Mouse (Mus musculus) hindbrain, embryonic 16.5 days (tissue): ENCODE data around the gene Gnai1. TPM values are rescaled to one million over a fixed set of nuclear protein-coding genes. Genes with fewer than 3 reads are reported as not detected.

ENCODE experiments used
- ATAC-seq: fragments of 200-750 bp; cut with Nextera tagmentation; 2 replicates; pipeline ENCODE4 v1.8.0; 2017; ENCODE audit warnings: moderate TSS enrichment, moderate library complexity
- H3K27ac ChIP-seq: fragments of 300-500 bp; sonication (generic); 2 replicates; pipeline ENCODE4 v1.5.1; 2014; ENCODE audit warnings: low read depth, mild to moderate bottlenecking, control low read depth, low read length, moderate library complexity
- H3K27me3 ChIP-seq: fragments of 300-500 bp; sonication (generic); replicated peaks from 2 replicates; pipeline ENCODE4 v1.6.1; 2014; ENCODE audit warnings: low read length; ENCODE audit not compliant: control insufficient read depth, insufficient read depth
- H3K36me3 ChIP-seq: fragments of 300-500 bp; sonication (generic); 2 replicates; pipeline ENCODE4 v1.6.1; 2014; ENCODE audit warnings: mild to moderate bottlenecking, low read length, moderate library complexity, mixed read lengths; ENCODE audit not compliant: control insufficient read depth, insufficient read depth
- H3K4me1 ChIP-seq: fragments of 300-500 bp; sonication (generic); 2 replicates; pipeline ENCODE4 v1.6.1; 2014; ENCODE audit warnings: low read depth, low read length; ENCODE audit not compliant: control insufficient read depth, insufficient read depth
- H3K4me2 ChIP-seq: fragments of 300-500 bp; sonication (generic); 2 replicates; pipeline ENCODE4 v1.6.1; 2014; ENCODE audit warnings: mild to moderate bottlenecking, low read length, control low read depth, moderate library complexity
- H3K4me3 ChIP-seq: fragments of 300-500 bp; sonication (generic); 2 replicates; pipeline ENCODE4 v1.5.1; 2014; ENCODE audit warnings: mild to moderate bottlenecking, low read length, control low read depth, moderate library complexity
- H3K9ac ChIP-seq: fragments of 300-500 bp; sonication (generic); 2 replicates; pipeline ENCODE4 v1.6.1; 2014; ENCODE audit warnings: low read depth, mild to moderate bottlenecking, control low read depth, low read length, moderate library complexity
- H3K9me3 ChIP-seq: fragments of 300-500 bp; sonication (generic); 2 replicates; pipeline ENCODE4 v1.6.1; 2014; ENCODE audit warnings: mild to moderate bottlenecking, low read length, moderate library complexity; ENCODE audit not compliant: control insufficient read depth
- WGBS: fragments of 180-500 bp; shearing (Covaris S2); extraction: QIAGEN DNeasy Blood & Tissue Kit; methylation state at CpG from one replicate; pipeline ENCODE4 v1.1.7; 2014; 5-methylcytosine and 5-hydroxymethylcytosine counted together
- polyA plus RNA-seq: library from polyadenylated mRNA; unstranded; fragments of >200 nt; fragmentation: Nextera tagmentation; extraction: Ambion mirVana; gene quantifications from 2 replicates; pipeline ENCODE4 v1.2.1, GENCODE M21; 2015

Gene Gnai1
- polyA plus RNA-seq, 1 experiment from 2014 or later = 89.5 TPM

GRCm38 (mm10) chr5:18296584-18296983, 63.6 kb downstream of the Gnai1 start:
- no peak overlapping the region for H3K27ac ChIP-seq
- H3K9me3 ChIP-seq = no peaks in the 10 kb centered on the region
- 84% methylated on average over 2 of the region's 2 CpGs for WGBS
- H3K36me3 ChIP-seq = no peaks in the 10 kb centered on the region
- no peak overlapping the region for H3K9ac ChIP-seq
- peaks cover 2% of the 10 kb centered on the region; the same call in 1 of the 2 replicates for H3K4me1 ChIP-seq
- H3K4me2 ChIP-seq = no peak overlapping the region
- H3K27me3 ChIP-seq = no peaks in the 10 kb centered on the region
- ATAC-seq = no peak
- no peak overlapping the region for H3K4me3 ChIP-seq

- no peak overlapping the region for H3K27ac ChIP-seq
- no peak overlapping the region for H3K4me3 ChIP-seq
- no peaks in the 10 kb centered on the region for H3K9me3 ChIP-seq
- H3K27me3 ChIP-seq = no peaks in the 10 kb centered on the region
- H3K4me1 ChIP-seq = peaks cover 2% of the 10 kb centered on the region; the same call in 1 of the 2 replicates
- 22% methylated on average over 5 of the region's 5 CpGs for whole genome bisulfite sequencing
- H3K9ac ChIP-seq = no peak overlapping the region
- no peaks in the 10 kb centered on the region for H3K36me3 ChIP-seq
- no peak overlapping the region for H3K4me2 ChIP-seq
- peak; percentile 92 for ATAC-seq
Observed at GRCm38 (mm10) chr5:18292744-18293143, 67.4 kb downstream of the Gnai1 start.

- Histone ChIP-seq H3K36me3 (peaks cover 6% of the 10 kb centered on the region; the same call in 1 of the 2 replicates), H3K27me3 (no peaks in the 10 kb centered on the region), H3K9ac (no peak overlapping the region), H3K4me1 (peaks cover 2% of the 10 kb centered on the region; the same call in 1 of the 2 replicates), H3K4me3 (no peak overlapping the region), H3K9me3 (no peaks in the 10 kb centered on the region), H3K27ac (no peak overlapping the region), H3K4me2 (no peak overlapping the region)
- 73% methylated on average over 4 of the region's 4 CpGs for WGBS
- no peak for ATAC-seq
Observed at GRCm38 (mm10) chr5:18289530-18289929, 70.6 kb downstream of the Gnai1 start.

- no peak overlapping the region for H3K4me2 ChIP-seq
- H3K9ac ChIP-seq = no peak overlapping the region
- WGBS = 79% methylated on average over 7 of the region's 7 CpGs
- peaks cover 6% of the 10 kb centered on the region; the same call in 1 of the 2 replicates for H3K36me3 ChIP-seq
- H3K27ac ChIP-seq = no peak overlapping the region
- no peak for ATAC-seq
- H3K4me1 ChIP-seq = peaks cover 2% of the 10 kb centered on the region; the same call in 1 of the 2 replicates
- no peaks in the 10 kb centered on the region for H3K9me3 ChIP-seq
- no peaks in the 10 kb centered on the region for H3K27me3 ChIP-seq
- H3K4me3 ChIP-seq = no peak overlapping the region
Observed at GRCm38 (mm10) chr5:18288694-18289093, 71.5 kb downstream of the Gnai1 start.

- ATAC-seq = no peak
- Histone ChIP-seq H3K27ac (no peak overlapping the region), H3K36me3 (peaks cover 6% of the 10 kb centered on the region; the same call in 1 of the 2 replicates), H3K4me2 (no peak overlapping the region), H3K4me1 (peaks cover 2% of the 10 kb centered on the region; the same call in 1 of the 2 replicates), H3K27me3 (no peaks in the 10 kb centered on the region), H3K4me3 (no peak overlapping the region), H3K9me3 (no peaks in the 10 kb centered on the region), H3K9ac (no peak overlapping the region)
- WGBS = 78% methylated on average over 3 of the region's 3 CpGs
Observed at GRCm38 (mm10) chr5:18288079-18288478, 72.1 kb downstream of the Gnai1 start.

- ATAC-seq = no peak
Observed at GRCm38 (mm10) chr5:18282095-18282494, 78.1 kb downstream of the Gnai1 start.

GRCm38 (mm10) chr5:18274352-18274940, 85.7 kb downstream of the Gnai1 start:
- Histone ChIP-seq H3K4me2 (no peak overlapping the region), H3K27me3 (no peaks in the 10 kb centered on the region), H3K4me1 (no peaks in the 10 kb centered on the region), H3K27ac (no peak overlapping the region), H3K4me3 (no peak overlapping the region), H3K9ac (no peak overlapping the region), H3K9me3 (no peaks in the 10 kb centered on the region), H3K36me3 (peaks cover 15% of the 10 kb centered on the region; the same call in 1 of the 2 replicates)
- no peak for ATAC-seq
- 88% methylated on average over 7 of the region's 7 CpGs for WGBS

More at GRCm38 (mm10) chr5:18282095-18282494, 78.1 kb downstream of the Gnai1 start:
- Histone ChIP-seq H3K36me3 (peaks cover 6% of the 10 kb centered on the region; the same call in 1 of the 2 replicates), H3K9me3 (no peaks in the 10 kb centered on the region), H3K4me2 (no peak overlapping the region), H3K27ac (no peak overlapping the region), H3K4me1 (no peaks in the 10 kb centered on the region), H3K4me3 (no peak overlapping the region), H3K27me3 (no peaks in the 10 kb centered on the region), H3K9ac (no peak overlapping the region)
- 88% methylated on average over 3 of the region's 3 CpGs for WGBS

- Histone ChIP-seq H3K4me3 (no peak overlapping the region), H3K4me2 (no peak overlapping the region), H3K9ac (no peak overlapping the region), H3K36me3 (peaks cover 15% of the 10 kb centered on the region; the same call in 1 of the 2 replicates), H3K9me3 (no peaks in the 10 kb centered on the region), H3K4me1 (no peaks in the 10 kb centered on the region), H3K27ac (no peak overlapping the region), H3K27me3 (no peaks in the 10 kb centered on the region)
- 81% methylated on average over 11 of the region's 11 CpGs for WGBS
- ATAC-seq = no peak
Observed at GRCm38 (mm10) chr5:18273291-18274284, 86.6 kb downstream of the Gnai1 start.
